17 mouse cellular contexts compared by ENCODE assay signal in genomic region chr10:104685857-104686256, GRCm38 (mm10).
DNase-seq lines count a peak whose midpoint lies in the region; ATAC-seq and TF ChIP-seq lines count a peak whose summit lies in the region.
"Had no signal": no experiment of that assay in that cellular context is flagged by ENCODE, and none has a peak within 500 bp of the region (broad histone marks: within the 10 kb centered on the region; RNA-seq: fewer than 3 reads in every experiment).

No protein-coding gene starts in this region.

- H3K9me3 ChIP-seq in forebrain, embryonic 12.5 days: no peaks in the 10 kb centered on the region
- H3K9me3 ChIP-seq in forebrain, embryonic 11.5 days (ENCODE audit: control insufficient read depth, low read length): no peaks in the 10 kb centered on the region
- no peaks in the 10 kb centered on the region for H3K9me3 ChIP-seq in forebrain, postnatal 0 days (ENCODE audit: low read length)
- H3K9me3 ChIP-seq: embryonic facial prominence, embryonic 13.5 days; heart, embryonic 12.5 days had no signal

- intact Hi-C loops in heart, postnatal 25 days (cut with DNase I): no loop called here

- no peak overlapping the region for H3K4me3 ChIP-seq in forebrain, embryonic 12.5 days (replicated peaks)
- no peak overlapping the region for H3K4me3 ChIP-seq in forebrain, embryonic 11.5 days (ENCODE audit: low read depth, low read length)
- no peak overlapping the region for H3K4me3 ChIP-seq in forebrain, postnatal 0 days (ENCODE audit: low read depth, low read length)
- H3K4me3 ChIP-seq: embryonic facial prominence, embryonic 13.5 days; gastrocnemius, adult 2 months; heart, embryonic 12.5 days had no signal

- TF ChIP-seq CTCF in forebrain, postnatal 0 days (IDR thresholded peaks at IDR 0.05; ENCODE audit: low read depth): no peak

- no peaks in the 10 kb centered on the region for H3K4me1 ChIP-seq in forebrain, embryonic 12.5 days
- H3K4me1 ChIP-seq in forebrain, embryonic 11.5 days (replicated peaks; ENCODE audit: control insufficient read depth, insufficient read depth, low read length): no peaks in the 10 kb centered on the region
- H3K4me1 ChIP-seq in forebrain, postnatal 0 days (ENCODE audit: insufficient read depth): no peaks in the 10 kb centered on the region
- H3K4me1 ChIP-seq: embryonic facial prominence, embryonic 13.5 days had no signal

- DNase-seq in forebrain, embryonic 11.5 days (ENCODE audit: low spot score): no peak
- DNase-seq in retina, embryonic 14.5 days (ENCODE audit: low spot score): peak; percentile 5
- no peak for DNase-seq in retina, postnatal 1 day
- DNase-seq in forebrain, postnatal 0 days: peak; percentile 36
- no peak for DNase-seq in heart, postnatal 25 days (ENCODE audit: low spot score)
- DNase-seq: adrenal gland, postnatal 14 days; gastrocnemius, adult 2 months; gastrocnemius, postnatal 25 days; heart, postnatal 36 days; kidney, adult 11 months had no signal

- H3K27ac ChIP-seq in forebrain, embryonic 12.5 days: no peak overlapping the region
- H3K27ac ChIP-seq in forebrain, embryonic 11.5 days (ENCODE audit: low read depth, low read length): no peak overlapping the region
- H3K27ac ChIP-seq in forebrain, postnatal 0 days (ENCODE audit: low read depth, low read length): no peak overlapping the region
- H3K27ac ChIP-seq: embryonic facial prominence, embryonic 13.5 days; gastrocnemius, adult 2 months had no signal

- peak; percentile 36; the same call in 1 of the 2 replicates for ATAC-seq in forebrain, embryonic 12.5 days (ENCODE audit: low FRiP score)
- ATAC-seq in forebrain, embryonic 11.5 days (replicated peaks; ENCODE audit: low FRiP score): no peak
- no peak for ATAC-seq in forebrain, postnatal 0 days
- ATAC-seq: activated CD4-positive, CD25-positive, alpha-beta regulatory T cell, adult 4 months; hindbrain, embryonic 16.5 days; Patski had no signal

- H3K4me2 ChIP-seq in forebrain, embryonic 12.5 days: no peak overlapping the region
- H3K4me2 ChIP-seq in forebrain, embryonic 11.5 days (ENCODE audit: low read depth, low read length, severe bottlenecking): no peak overlapping the region
- no peak overlapping the region for H3K4me2 ChIP-seq in forebrain, postnatal 0 days (ENCODE audit: low read depth)
- H3K4me2 ChIP-seq: embryonic facial prominence, embryonic 13.5 days; heart, embryonic 12.5 days had no signal

- H3K36me3 ChIP-seq in forebrain, embryonic 12.5 days (replicated peaks): no peaks in the 10 kb centered on the region
- H3K36me3 ChIP-seq in forebrain, embryonic 11.5 days (ENCODE audit: control insufficient read depth, insufficient read depth, low read length): no peaks in the 10 kb centered on the region
- H3K36me3 ChIP-seq in forebrain, postnatal 0 days (ENCODE audit: insufficient read depth): no peaks in the 10 kb centered on the region
- H3K36me3 ChIP-seq: embryonic facial prominence, embryonic 13.5 days; heart, embryonic 12.5 days had no signal

- H3K9ac ChIP-seq in forebrain, embryonic 12.5 days: no peak overlapping the region
- no peak overlapping the region for H3K9ac ChIP-seq in forebrain, embryonic 11.5 days (ENCODE audit: low read length)
- no peak overlapping the region for H3K9ac ChIP-seq in forebrain, postnatal 0 days
- H3K9ac ChIP-seq: embryonic facial prominence, embryonic 13.5 days; heart, embryonic 12.5 days had no signal

- no peaks in the 10 kb centered on the region for H3K27me3 ChIP-seq in forebrain, embryonic 12.5 days
- H3K27me3 ChIP-seq in forebrain, embryonic 11.5 days (ENCODE audit: control insufficient read depth, insufficient read depth, low read length): no peaks in the 10 kb centered on the region
- H3K27me3 ChIP-seq in forebrain, postnatal 0 days (ENCODE audit: insufficient read depth, low read length): no peaks in the 10 kb centered on the region
- H3K27me3 ChIP-seq: CH12.LX; embryonic facial prominence, embryonic 13.5 days; heart, embryonic 12.5 days; Patski had no signal

- WGBS in forebrain, embryonic 12.5 days: 69% methylated on average over 3 of the region's 3 CpGs
- 76% methylated on average over 3 of the region's 3 CpGs for WGBS in forebrain, embryonic 11.5 days
- 43% methylated on average over 3 of the region's 3 CpGs for WGBS in forebrain, postnatal 0 days

Comparison
In these comparisons a context has a peak if more than half of its experiments do, and no peak if none do; other contexts are left out.
1. DNase-seq: peak in retina, embryonic 14.5 days (single experiment) and forebrain, postnatal 0 days (single experiment); none in forebrain, embryonic 11.5 days (single experiment), retina, postnatal 1 day (single experiment) and heart, postnatal 25 days (single experiment).